Mouse (Mus musculus) hematopoietic stem cell, adult 5-6 weeks (primary cell): ENCODE data around the gene Gnai2. TPM values are rescaled to one million over a fixed set of nuclear protein-coding genes. Genes with fewer than 3 reads are reported as not detected.
A peak's percentile ranks its signal among the peaks of the same experiment; 100 is the strongest.

Source experiments
- ATAC-seq, 2 experiments: fragments of 125-278 bp in 1 of 2; replicated peaks in 1 of 2; 2 replicates each; pipeline ENCODE4 v1.8.0; 2016 to 2017; ENCODE audit warnings: inconsistent platforms in 2 of 2, mild to moderate bottlenecking in 2 of 2, moderate number of reproducible peaks in 2 of 2, low read depth in 1 of 2, moderate TSS enrichment in 1 of 2; ENCODE audit not compliant: low FRiP score in 2 of 2, poor library complexity in 2 of 2, severe bottlenecking in 2 of 2, insufficient read depth in 1 of 2, low TSS enrichment in 1 of 2
- total RNA-seq: library from RNA; stranded (forward); fragments of 172-1452, 232-1000 nt; gene quantifications from 2 replicates; pipeline ENCODE4 v1.2.3, GENCODE M21; 2017

The Gnai2 gene
- total RNA-seq, 1 experiment from 2014 or later: 415 TPM

DNA sequence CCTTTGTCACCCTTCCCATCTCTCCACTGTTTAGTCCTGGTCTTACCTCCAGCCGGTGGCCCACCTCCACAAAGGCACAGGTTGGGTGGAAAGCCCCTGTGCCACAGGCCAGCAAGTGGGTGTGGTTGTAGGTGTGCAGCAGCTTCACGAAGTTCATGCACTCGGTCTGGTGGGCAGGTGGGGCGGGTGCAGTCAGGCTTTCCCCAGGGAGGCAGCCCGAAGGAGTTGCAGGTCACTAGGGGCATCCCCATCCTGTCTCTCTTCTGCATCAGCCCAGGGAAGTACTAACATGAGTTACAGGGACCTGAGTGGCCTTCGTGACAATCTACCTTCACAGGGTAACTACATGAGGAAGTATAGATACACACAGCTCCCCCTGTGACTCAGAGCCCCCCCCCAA, 31.9 kb downstream of the Gnai2 start:
- no peak for ATAC-seq

DNA sequence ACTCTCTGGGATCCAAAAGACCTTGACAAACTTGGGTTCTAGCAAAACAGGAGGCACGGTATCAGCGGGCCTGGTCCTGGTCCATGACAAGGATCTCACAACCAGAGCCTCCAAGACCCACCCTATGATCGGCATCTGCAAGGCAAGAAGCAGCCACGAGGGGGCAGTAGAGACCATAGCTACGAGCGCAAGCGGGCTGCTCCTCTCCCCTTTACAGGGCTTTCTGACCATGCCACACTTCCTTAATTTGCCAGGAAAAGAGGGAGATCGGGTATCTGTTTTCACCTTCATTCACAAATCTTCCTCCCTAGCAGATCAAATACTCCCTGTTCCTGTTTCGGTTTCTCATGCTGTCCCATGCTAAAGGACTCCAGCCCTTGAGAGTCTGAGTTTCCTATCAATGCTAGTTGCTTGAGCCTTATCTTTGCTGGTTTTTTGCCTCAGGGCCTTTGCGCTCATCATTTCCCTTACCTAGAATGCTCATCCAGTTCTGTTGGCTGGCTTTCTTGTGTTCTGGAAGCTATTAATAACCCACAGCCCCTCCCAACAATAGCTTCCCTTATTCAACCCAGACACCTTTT, 33.0 kb downstream of the Gnai2 start:
- ATAC-seq: peak; percentile 76 to 81

DNA sequence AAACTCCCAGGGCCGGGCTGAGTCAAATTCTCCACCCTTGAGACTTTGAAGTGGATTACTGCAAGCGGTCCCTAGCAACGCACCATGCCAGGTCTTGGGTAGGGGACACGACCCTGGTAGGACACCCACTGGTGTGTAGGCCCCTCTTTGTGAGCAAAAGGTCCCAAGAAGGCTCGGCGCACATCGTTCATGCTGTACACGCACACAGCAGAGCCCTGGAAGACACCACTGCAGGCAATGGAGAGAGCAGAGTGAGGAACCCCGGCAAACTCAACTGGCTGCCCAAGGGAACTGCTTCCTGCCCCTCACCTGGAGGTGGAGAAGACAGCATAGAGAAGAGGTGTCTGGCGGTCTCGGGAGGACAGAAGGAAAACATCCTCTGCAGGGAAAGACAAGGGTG, 33.9 kb downstream of the Gnai2 start:
- no peak for ATAC-seq

DNA sequence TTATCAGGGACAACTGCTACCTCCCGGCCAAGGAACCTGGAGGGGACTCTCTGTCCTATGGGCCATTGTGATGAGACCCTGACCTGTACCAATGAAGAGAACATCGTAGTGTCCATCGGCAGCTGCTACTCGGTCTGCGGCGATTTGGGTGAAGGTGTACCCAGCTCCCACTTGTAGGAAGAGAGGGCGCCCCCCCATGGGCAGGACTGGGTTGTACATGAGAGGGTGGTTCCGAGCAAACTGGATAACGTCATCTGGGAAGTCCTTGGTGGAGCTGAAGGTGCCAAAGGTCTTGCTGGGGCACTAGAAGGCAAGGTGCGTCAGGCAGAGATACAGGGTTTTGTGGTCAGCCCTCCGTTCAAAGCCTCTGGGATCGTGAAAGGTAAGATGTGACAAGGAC, 34.4 kb downstream of the Gnai2 start:
- ATAC-seq: no peak

DNA sequence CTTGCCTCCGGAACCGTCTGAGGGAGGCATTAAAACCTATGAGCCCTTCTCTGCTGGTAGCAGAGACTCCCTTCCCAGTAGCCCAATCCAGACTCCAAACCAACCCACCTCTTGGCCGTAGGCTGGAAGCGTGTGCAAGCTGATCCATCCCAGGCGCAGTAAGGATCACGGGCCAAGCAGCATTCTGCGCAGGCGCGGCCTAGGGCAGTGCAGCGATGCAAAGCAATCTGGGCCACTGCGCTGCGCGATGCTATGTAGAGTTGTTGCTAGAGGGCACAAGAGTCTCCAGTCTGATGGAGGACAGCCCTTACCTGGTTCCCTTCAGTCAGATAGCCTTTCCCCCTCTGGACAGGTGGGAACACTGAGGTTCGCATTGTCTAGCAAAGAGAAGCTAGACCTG, 35.3 kb downstream of the Gnai2 start:
- no peak for ATAC-seq

DNA sequence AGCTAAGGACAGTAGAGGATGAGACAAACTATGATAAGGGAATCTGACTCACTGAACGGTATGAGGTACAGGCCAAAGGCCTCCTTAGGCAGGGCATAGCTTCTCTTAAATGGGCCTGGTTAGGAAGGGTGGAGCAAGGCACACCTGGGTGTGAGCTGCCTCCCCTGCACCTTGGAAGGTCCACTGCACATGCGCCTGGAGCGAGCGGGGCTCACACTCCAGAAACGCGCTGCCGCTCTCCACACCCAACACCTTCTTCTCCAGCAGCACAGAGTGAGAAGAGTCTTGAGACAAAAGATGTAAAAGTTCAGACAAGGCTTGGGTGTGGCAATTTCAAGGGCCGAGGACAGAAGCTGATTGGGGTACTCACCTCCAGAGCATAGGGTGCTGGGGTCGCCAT, 35.7 kb downstream of the Gnai2 start:
- ATAC-seq: no peak

DNA sequence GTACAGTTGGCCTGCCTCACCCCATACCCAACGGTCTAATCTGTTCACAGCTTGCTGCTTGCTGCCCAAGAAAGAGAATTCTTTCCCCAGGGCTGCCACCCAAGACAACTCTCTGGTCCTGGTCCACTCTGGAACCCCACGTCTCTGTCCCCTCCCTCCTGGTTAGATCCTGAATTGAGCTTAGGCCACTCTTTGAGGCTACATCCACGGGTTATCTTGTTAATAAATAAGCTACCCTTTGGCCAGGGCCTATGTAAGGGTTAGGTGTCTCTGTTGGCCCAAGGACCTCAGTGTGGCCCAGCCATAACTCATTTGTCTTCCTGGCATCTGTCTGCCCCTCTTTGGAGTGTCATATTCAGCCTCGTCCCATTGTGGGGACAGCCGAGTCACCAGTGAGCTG, 36.8 kb downstream of the Gnai2 start:
- ATAC-seq: no peak

DNA sequence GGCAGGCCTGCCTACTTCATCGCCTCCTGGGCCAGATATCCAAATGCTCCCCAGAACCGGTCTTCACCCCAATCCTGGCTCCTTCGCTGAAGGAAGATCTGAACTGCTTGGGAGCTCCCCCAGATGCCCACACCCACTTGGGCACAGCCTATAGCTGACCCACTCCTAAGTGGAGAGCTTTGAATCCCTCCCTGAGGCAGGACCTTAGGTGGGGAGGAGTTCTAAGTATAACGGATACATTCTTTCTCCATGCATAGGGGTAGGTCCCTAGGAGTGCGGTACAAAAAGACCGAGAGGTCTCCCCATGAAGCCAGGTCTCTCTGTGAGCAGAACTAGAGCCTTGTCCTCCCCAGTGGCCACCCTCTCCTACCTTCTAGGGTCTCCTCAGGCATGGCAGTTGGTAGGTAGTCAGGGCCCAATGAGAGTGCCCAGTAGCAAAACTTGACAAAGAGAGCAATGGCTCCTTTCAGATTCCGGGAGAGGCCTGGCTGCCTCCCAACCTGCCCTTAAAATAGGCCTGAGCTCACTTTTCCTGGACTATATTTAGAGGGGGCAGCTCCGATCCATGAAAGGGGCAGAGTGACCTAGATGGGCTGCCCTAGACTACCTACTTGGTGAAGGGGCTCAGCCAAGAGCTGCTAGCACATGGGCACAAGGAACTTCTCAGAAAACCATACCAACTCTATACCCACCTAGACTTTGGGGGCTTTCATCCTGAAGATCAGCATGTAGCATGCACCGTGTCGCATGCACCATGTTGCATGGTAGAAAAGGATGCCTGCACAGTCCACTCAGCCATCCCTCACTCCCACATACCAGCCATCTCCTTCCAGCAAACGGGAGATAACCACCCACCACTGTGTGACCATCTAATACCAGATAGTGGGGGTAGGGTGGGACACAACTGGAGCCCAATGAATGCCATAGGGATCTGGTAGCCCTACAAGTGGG, 38.3 kb downstream of the Gnai2 start:
- ATAC-seq: no peak

DNA sequence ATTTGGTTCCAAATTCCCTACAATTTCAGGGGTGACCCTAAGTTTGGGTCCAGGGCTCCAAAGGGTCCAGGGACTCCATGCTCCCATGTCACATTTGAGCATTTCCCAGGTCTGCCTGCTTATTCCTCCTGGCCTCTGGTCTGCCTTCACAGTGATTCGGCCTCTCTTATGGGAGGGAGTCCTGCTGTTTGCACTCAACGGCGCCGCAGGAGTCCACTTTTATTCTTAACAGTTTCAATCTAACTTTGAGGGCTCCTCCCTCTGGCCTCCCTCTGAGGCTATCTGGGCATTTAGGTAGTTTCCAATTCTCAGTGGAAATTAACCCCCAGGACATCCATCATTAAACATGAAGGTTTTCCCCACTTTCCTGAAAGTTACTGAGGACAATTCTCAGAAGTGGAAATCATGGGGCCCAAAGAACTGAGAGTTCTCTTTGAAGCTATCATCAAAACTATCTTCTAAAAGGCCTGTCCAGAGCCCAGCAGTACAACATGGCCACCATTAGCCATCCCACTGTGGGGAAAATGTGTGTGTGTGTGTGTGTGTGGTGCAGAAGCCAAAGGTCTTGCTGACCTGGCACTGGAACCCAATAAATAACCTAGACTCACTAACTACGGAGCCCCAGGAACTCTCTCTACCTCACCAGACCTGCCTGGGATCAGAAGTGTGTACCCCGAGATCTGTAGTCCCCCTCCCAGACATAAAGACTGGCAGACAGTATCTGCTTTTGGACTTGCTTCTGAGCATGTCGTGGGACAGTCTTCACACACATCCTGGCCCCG, 40.7 kb downstream of the Gnai2 start:
- no peak for ATAC-seq

DNA sequence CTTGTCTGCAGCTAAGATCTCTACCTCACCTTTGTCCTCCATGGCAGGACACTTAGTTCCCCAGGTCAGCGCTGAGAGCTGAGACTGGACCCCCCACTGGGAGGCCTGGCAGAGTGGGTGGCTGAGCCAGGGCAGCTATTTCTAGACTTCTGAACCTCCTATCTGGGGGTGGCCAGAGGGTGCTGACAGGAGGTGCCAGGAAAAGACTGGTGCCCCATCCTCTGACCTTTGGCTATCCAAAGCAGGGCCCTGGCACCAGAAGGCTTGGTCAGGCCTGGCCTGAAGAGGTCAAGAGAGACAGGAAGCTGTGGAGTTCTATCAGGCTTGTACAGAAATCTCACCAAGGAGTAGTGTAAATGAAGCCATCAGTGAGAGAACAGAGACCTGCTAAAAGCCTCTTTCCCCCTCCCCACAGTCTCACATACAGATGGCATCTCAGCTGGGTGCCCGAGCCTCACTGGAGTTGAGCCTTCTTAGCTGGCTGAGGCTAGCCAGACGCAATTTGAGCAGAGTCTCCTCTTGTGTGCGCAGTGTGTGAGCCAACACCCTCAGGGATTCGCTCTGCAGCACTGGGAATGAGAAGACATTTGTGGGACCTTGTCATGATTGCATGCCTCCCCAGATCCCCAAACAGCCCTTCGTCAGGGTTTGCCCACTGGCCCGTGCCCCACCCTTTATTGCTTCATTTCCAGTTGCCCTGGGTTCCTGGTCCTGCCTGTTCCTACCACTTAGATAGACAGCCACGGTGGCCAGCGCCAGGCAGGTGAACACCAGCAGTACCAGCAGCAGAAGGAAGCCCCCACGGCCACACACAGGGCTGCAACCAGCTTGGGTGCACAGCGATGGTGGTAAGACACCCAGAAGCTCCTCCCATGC, 41.8 kb downstream of the Gnai2 start:
- no peak for ATAC-seq

DNA sequence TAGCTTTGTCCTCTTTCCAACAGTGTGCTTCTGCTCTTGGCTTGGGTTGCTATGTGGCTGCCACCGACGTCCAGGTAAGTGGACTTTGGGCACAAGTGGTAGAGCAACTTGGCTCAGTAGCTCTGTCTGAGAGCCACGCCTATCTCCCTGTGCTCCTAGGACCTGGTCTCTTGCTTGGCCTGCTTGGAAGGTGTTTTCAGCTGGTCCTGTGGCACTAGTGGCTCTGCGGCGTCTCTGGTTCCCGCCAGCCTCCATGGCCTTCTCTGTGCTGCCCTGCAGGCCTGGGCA, 44.5 kb downstream of the Gnai2 start:
- no peak for ATAC-seq

DNA sequence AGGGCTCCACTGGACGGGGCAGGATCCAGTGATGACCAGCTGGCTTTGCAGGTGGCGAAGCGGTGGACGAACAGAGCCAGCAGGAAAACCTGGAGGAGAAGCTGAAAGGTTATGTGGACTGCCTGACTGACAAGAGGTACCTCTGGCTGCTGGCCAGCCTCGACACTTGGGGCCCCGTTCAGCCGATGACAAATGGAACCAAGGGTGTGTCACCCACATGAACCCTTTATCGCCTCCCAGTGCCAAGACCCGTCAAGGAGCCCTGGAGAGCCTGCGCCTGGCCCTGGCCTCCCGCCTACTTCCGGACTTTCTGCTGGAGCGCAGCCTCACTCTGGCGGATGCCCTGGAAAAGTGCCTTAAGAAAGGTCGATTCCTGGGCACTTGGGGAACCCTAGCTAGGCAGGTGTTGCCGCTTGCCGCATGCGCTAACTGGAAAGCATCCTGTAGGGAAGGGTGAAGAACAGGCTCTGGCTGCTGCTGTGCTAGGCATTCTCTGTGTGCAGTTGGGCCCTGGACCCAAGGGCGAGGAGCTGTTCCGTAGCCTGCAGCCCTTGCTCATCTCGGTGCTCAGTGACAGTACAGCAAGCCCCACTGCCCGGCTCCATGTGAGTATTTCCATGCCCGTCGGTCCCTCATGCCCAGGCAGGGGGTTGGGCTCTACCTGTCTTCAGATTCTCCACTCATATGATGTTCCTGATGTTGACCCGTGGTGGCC, 45.0 kb downstream of the Gnai2 start:
- ATAC-seq: no peak

DNA sequence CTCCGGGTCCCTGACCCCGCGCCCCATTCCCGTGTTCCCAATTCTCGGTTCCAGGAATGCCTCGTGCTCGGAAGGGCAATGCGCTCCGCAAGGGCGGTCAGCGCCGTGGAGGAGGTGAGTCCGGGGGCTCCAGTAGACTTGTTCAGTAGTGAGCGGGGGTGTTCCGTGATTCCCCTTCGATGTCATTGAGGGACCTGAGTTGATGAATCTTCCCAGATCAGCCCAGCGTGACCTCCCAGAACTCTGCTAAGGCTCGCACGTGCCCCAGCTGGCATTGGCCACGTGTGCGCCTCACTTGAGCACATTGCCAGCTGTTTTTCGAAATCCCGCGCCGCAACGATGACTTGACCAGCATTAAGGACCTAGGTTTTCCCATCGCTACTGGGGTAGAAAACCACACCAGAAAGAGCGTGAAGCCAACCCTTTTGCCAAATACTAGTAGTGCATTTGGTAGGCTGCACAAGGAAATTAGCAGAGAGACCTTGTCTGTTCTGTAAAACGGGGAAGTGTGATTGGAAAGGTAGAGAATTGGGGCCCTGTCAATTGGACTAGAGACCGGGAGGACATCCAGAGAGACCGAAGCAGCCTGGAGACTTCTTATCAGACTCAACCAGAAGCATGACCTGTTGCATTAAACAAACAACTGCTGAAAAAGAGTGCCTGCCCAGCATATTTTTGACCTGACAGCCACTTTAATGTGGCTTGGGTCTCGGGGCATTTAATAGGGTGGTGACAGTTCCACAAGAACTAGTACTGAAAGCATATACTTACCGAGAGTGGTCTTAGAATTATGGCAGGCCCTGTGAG, 47.1 kb downstream of the Gnai2 start:
- peak in 1 of 2 experiments; percentile 2; a peak in 1 of 4 replicates for ATAC-seq

DNA sequence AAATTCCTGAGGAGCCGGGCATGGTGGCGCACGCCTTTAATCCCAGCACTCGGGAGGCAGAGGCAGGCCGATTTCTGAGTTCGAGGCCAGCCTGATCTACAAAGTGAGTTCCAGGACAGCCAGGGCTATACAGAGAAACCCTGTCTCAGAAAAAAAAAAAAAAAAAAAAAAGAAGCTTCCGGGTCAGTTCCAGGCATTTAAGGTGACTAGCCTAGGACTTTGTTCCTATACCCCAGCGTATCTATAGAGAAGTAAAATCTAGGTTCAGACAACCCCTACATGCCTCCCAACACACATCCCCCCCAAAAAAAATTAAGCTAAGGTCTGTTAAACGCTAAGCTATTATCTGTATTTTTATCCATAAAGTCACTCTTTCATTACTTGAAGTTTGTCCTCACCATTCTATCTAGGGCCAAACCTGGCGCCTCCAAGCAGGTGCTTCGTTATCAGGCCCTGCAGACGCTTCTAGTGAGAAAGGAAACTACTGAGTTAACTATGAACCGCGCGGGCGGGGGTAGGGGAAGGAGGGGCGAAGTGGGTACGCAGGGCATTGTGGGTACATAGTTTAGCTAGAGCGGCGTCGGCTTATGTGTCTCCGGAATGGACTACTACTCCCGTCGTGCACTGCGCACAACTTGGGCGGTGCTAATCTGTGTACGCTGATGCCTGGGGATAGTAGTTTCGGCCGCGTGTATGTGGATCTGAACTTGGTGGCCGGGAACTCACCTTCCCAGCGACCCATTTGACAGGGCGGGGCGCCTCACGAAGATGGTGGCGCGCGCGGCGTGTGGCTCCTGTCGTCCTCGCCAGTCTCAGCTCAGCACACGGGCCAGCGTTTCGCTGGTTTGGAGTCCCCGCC, 48.0 kb downstream of the Gnai2 start, which contains the start of gene Ifrd2:
Gene Ifrd2 (plus strand): TSS at position 669 of the 859 bp plus-strand sequence.
- ATAC-seq: peak; percentile 92 to 93

DNA sequence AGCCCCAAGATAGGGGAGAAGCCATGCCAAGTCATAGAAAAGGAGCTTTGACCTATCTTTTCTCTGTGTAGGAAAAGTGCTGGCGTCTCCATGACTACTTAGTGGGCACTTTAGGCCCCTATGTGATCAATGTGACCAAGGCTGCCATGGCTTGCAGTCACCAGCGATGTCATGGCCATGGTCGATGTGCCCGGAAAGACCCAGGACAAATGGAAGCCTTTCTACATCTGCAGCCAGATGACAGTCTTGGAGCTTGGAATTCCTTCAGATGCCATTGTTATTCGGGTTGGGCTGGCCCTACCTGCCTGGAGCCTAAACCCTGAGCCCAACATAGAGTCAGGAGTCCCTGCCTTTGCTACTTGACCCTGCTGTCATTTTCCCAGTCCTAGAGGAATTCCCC, 48.7 kb downstream of the Gnai2 start:
- ATAC-seq: no peak
